Mouse (Mus musculus): Measurements from ENCODE around the gene Per2.

GRCm38 (mm10) chr1:91451547-91452084 is 7.5 kb downstream of the Per2 start:
- TF ChIP-seq GATA1 (IDR thresholded peaks at IDR 0.05; ENCODE audit: borderline replicate concordance, low read length), result no peak
- no peak for TF ChIP-seq CTCF (IDR thresholded peaks at IDR 0.05; ENCODE audit: low read depth, low read length)
- no peak for TF ChIP-seq POLR2AphosphoS5 (IDR thresholded peaks at IDR 0.05; ENCODE audit: insufficient replicate concordance, low read depth, low read length)
- TF ChIP-seq TAL1 (conservative IDR thresholded peaks at IDR 0.05; ENCODE audit: low read depth, low read length), result no peak
- TF ChIP-seq GATA2 (IDR thresholded peaks at IDR 0.05; ENCODE audit: borderline replicate concordance, low read depth, low read length), result no peak

All from G1E (cell line).